Mouse (Mus musculus): ENCODE measurements around the gene Sh3gl2. TPM values are rescaled to one million over a fixed set of nuclear protein-coding genes. Genes with fewer than 3 reads are reported as not detected.

Sh3gl2 gene
- polyA plus RNA-seq, 1 experiment from 2014 or later: 66.1 TPM

DNA sequence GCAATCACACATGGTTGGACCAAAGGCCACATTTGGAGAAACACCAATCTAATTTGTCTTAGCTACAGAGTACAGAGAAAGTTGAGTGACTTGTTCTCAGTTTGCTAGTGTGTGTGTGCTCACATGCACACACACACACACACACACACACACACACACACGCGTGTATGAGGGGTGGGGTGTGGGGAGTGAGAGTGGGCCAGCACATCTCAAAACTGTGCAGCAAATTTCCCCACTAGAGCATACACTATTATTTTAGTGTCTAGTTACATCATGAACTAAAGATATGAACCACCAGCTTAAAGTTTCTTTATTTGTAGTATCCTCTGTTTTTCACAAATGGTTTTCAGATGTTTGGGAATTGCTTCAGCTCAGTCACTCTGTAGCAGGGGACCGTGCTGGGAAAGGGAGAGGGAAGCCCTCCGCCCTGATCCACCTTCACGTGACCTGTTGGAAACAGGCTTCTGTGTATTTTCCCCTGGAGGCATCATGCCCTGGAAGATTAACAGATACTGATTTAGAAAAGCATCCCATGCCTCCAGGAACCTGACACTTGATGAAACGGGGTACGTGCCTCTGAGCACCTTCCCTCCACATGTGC lies 322.1 kb downstream of the Sh3gl2 start:
- WGBS: 91% methylated on average over 7 of the region's 7 CpGs
- Histone ChIP-seq H3K4me3 (replicated peaks; ENCODE audit: low read depth, low read length) (no peak overlapping the region), H3K4me1 (ENCODE audit: control insufficient read depth, insufficient read depth, low read length) (no peaks in the 10 kb centered on the region), H3K9me3 (ENCODE audit: control insufficient read depth, low read length) (no peaks in the 10 kb centered on the region), H3K36me3 (ENCODE audit: control insufficient read depth, insufficient read depth, low read length) (no peaks in the 10 kb centered on the region), H3K27me3 (ENCODE audit: control insufficient read depth, insufficient read depth, low read length) (no peaks in the 10 kb centered on the region), H3K4me2 (ENCODE audit: low read length) (no peak overlapping the region), H3K9ac (replicated peaks; ENCODE audit: low read length) (no peak overlapping the region), H3K27ac (replicated peaks; ENCODE audit: low read depth, low read length) (no peak overlapping the region)
- ATAC-seq (ENCODE audit: low FRiP score, low TSS enrichment) (no peak), DNase-seq (no peak)

DNA sequence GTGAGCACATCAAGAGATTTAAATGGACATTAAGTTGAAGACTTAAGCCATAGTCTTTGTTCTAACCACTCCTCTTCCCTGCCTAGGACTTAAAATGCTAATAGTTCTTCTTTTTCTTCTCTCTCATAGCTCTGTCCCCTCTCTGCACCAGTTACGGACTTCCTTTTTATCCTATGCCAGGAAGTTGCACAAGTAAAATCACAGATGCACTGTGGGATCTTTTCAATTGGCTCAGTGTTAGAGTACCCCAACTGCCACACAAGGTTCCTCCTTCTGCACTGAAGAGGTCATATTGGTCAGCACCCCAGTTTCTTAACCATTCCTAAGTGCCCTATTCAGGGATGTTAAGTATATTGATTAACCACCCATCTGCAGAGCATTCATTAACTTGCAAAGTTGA lies 324.9 kb downstream of the Sh3gl2 start:
- ATAC-seq (ENCODE audit: low FRiP score, low TSS enrichment): no peak
- Histone ChIP-seq H3K4me2 (ENCODE audit: low read length) (no peak overlapping the region), H3K4me3 (replicated peaks; ENCODE audit: low read depth, low read length) (no peak overlapping the region), H3K4me1 (ENCODE audit: control insufficient read depth, insufficient read depth, low read length) (no peaks in the 10 kb centered on the region), H3K36me3 (ENCODE audit: control insufficient read depth, insufficient read depth, low read length) (no peaks in the 10 kb centered on the region), H3K9ac (replicated peaks; ENCODE audit: low read length) (no peak overlapping the region), H3K9me3 (ENCODE audit: control insufficient read depth, low read length) (no peaks in the 10 kb centered on the region), H3K27me3 (ENCODE audit: control insufficient read depth, insufficient read depth, low read length) (no peaks in the 10 kb centered on the region), H3K27ac (replicated peaks; ENCODE audit: low read depth, low read length) (no peak overlapping the region)
- DNase-seq: no peak
- 92% methylated on average over 1 of the region's 1 CpGs for WGBS

DNA sequence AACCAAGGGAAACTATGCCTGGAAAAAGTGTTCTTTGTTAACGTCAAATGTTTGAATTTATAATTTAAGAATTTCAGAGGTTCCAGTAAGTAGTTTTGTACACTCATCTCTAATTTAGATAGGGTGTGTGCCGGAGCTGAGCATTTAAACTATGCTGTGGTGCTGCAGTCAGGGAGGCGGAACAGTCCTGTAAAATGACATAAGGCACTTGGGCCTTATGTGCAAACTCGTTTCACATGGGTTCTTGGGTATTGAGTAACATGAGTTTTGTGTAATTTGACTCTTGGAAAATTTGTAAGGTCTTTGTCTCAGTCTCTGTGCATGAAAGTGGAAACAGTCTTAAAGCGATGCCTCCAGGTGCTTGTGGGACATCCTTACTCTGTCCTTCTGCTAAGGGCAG lies 334.8 kb downstream of the Sh3gl2 start:
- 87% methylated on average over 5 of the region's 5 CpGs for WGBS
- Histone ChIP-seq H3K27me3 (ENCODE audit: control insufficient read depth, insufficient read depth, low read length) (no peaks in the 10 kb centered on the region), H3K9ac (replicated peaks; ENCODE audit: low read length) (no peak overlapping the region), H3K9me3 (ENCODE audit: control insufficient read depth, low read length) (no peaks in the 10 kb centered on the region), H3K4me3 (replicated peaks; ENCODE audit: low read depth, low read length) (no peak overlapping the region), H3K4me1 (ENCODE audit: control insufficient read depth, insufficient read depth, low read length) (no peaks in the 10 kb centered on the region), H3K4me2 (ENCODE audit: low read length) (no peak overlapping the region), H3K36me3 (ENCODE audit: control insufficient read depth, insufficient read depth, low read length) (no peaks in the 10 kb centered on the region), H3K27ac (replicated peaks; ENCODE audit: low read depth, low read length) (no peak overlapping the region)
- no peak for DNase-seq
- no peak for ATAC-seq (ENCODE audit: low FRiP score, low TSS enrichment)

DNA sequence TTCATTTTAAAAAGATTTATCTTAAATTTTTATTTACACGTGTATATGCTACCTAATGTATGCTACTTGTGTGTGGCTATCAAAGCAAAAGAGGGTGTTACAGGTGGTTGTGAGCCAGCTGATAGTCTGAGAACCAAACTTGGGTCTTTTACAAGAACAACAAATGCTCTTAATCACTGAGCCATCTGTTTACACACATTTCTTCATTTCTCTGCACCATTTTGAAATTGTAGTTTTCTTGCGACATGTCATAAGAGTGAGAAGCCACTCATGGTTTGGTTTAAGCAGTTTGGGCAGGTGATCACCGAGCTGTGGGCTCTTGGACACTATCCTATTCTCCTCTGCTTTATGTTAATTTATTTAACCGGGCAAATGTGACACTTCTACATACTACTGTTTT lies 338.3 kb downstream of the Sh3gl2 start:
- no peak overlapping the region for H3K27ac ChIP-seq (replicated peaks; ENCODE audit: low read depth, low read length)
- ATAC-seq (ENCODE audit: low FRiP score, low TSS enrichment) (no peak), DNase-seq (no peak)
- 89% methylated on average over 4 of the region's 4 CpGs for WGBS
- no peaks in the 10 kb centered on the region for H3K4me1 ChIP-seq (ENCODE audit: control insufficient read depth, insufficient read depth, low read length)
- H3K9ac ChIP-seq (replicated peaks; ENCODE audit: low read length): no peak overlapping the region
- no peak overlapping the region for H3K4me3 ChIP-seq (replicated peaks; ENCODE audit: low read depth, low read length)
- no peaks in the 10 kb centered on the region for H3K27me3 ChIP-seq (ENCODE audit: control insufficient read depth, insufficient read depth, low read length)
- no peaks in the 10 kb centered on the region for H3K9me3 ChIP-seq (ENCODE audit: control insufficient read depth, low read length)
- H3K36me3 ChIP-seq (ENCODE audit: control insufficient read depth, insufficient read depth, low read length): no peaks in the 10 kb centered on the region
- H3K4me2 ChIP-seq (ENCODE audit: low read length): no peak overlapping the region

DNA sequence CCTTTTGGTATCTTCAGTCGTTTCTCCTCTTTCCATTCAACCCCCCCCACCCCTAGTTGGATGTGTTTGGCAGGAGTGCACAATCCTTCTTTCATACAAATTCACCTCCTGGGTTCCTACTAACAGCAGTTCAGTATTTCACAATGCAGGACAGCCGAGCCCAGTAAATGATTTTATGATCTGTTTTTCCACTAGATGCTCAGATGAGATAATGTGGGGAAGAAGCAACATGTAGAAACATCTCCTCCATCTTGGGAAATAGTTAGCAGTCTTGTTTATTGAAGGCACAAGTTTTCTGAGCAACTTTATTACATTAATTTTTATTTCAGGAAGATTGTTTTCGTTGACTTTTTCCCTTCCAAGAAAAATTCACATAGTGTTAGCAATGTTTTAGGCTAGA lies 349.8 kb downstream of the Sh3gl2 start:
- Histone ChIP-seq H3K4me3 (replicated peaks; ENCODE audit: low read depth, low read length) (no peak overlapping the region), H3K4me2 (ENCODE audit: low read length) (no peak overlapping the region), H3K9ac (replicated peaks; ENCODE audit: low read length) (no peak overlapping the region), H3K9me3 (ENCODE audit: control insufficient read depth, low read length) (no peaks in the 10 kb centered on the region), H3K36me3 (ENCODE audit: control insufficient read depth, insufficient read depth, low read length) (no peaks in the 10 kb centered on the region), H3K27me3 (ENCODE audit: control insufficient read depth, insufficient read depth, low read length) (no peaks in the 10 kb centered on the region), H3K4me1 (ENCODE audit: control insufficient read depth, insufficient read depth, low read length) (no peaks in the 10 kb centered on the region), H3K27ac (replicated peaks; ENCODE audit: low read depth, low read length) (no peak overlapping the region)
- no peak for ATAC-seq (ENCODE audit: low FRiP score, low TSS enrichment)
- 81% methylated on average over 3 of the region's 3 CpGs for WGBS
- no peak for DNase-seq

DNA sequence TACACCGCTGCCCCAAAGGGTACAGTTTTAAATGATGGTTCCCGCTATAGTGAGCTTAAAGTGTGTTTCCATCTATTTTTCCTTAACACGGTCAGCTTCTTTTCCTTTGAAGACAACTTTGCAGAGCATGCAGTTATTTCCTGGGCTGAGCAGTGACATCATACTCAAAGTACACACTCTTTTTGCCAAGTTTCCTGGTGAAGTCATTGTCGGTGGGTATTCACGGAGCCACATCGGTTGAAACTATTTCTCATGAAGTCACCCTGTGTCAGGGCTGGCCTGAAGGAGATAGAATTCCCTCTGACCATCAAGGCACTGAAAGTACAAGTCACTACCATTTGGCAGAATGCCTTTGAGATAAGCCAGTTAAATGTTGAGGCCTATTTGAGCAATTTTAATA lies 354.8 kb downstream of the Sh3gl2 start:
- no peak overlapping the region for H3K9ac ChIP-seq (replicated peaks; ENCODE audit: low read length)
- WGBS: 93% methylated on average over 6 of the region's 6 CpGs

DNA sequence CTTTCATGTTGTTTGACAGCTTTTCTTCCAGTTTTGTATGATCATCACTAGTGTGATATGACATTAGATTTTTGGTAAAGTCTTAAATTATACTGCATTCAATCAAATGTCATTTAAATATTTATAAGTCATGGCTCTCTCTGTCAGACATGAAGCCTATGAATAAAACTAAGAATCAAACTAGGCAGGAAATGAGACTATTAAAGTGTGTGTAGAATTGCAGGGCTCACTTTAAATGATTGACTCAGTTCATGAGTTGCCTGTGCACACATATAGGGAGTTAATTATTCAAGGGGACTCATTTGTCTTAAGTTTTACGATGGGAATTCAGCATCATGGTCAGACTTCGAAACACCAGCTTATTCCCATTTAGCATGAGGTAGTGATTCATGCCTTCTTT lies 380.5 kb downstream of the Sh3gl2 start:
- H3K27ac ChIP-seq (replicated peaks; ENCODE audit: low read depth, low read length): no peak overlapping the region
- H3K4me1 ChIP-seq (ENCODE audit: control insufficient read depth, insufficient read depth, low read length): no peaks in the 10 kb centered on the region
- H3K36me3 ChIP-seq (ENCODE audit: control insufficient read depth, insufficient read depth, low read length): no peaks in the 10 kb centered on the region
- H3K27me3 ChIP-seq (ENCODE audit: control insufficient read depth, insufficient read depth, low read length): no peaks in the 10 kb centered on the region
- H3K4me2 ChIP-seq (ENCODE audit: low read length): no peak overlapping the region
- no peak overlapping the region for H3K9ac ChIP-seq (replicated peaks; ENCODE audit: low read length)
- H3K4me3 ChIP-seq (replicated peaks; ENCODE audit: low read depth, low read length): no peak overlapping the region
- DNase-seq: no peak
- WGBS: 90% methylated on average over 2 of the region's 2 CpGs
- no peak for ATAC-seq (ENCODE audit: low FRiP score, low TSS enrichment)
- H3K9me3 ChIP-seq (ENCODE audit: control insufficient read depth, low read length): no peaks in the 10 kb centered on the region

More for the DNA sequence above, 354.8 kb downstream of the Sh3gl2 start:
- no peaks in the 10 kb centered on the region for H3K9me3 ChIP-seq (ENCODE audit: control insufficient read depth, low read length)
- no peak overlapping the region for H3K27ac ChIP-seq (replicated peaks; ENCODE audit: low read depth, low read length)
- no peaks in the 10 kb centered on the region for H3K4me1 ChIP-seq (ENCODE audit: control insufficient read depth, insufficient read depth, low read length)
- no peak for DNase-seq
- no peak overlapping the region for H3K4me2 ChIP-seq (ENCODE audit: low read length)
- no peaks in the 10 kb centered on the region for H3K36me3 ChIP-seq (ENCODE audit: control insufficient read depth, insufficient read depth, low read length)
- no peak overlapping the region for H3K4me3 ChIP-seq (replicated peaks; ENCODE audit: low read depth, low read length)
- no peaks in the 10 kb centered on the region for H3K27me3 ChIP-seq (ENCODE audit: control insufficient read depth, insufficient read depth, low read length)
- no peak for ATAC-seq (ENCODE audit: low FRiP score, low TSS enrichment)

DNA sequence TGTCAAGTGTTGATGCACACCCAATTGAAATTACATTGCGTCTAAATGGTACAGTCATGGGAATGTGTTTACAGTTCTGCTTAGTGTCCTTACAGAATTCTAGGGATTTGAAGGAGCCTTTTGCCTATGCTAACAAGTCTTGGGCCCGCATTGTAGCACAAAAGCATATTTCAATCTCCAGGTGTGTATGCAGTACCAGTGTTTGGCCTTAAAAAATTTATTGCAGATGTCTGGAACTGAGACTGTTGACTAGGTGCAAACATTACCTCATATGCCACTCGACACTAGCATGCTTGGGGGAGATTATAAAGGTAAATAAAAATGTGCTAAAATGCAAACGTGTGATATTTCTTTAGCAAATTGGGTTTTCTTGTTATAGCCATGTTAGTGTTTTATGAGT lies 384.0 kb downstream of the Sh3gl2 start:
- H3K9me3 ChIP-seq (ENCODE audit: control insufficient read depth, low read length): no peaks in the 10 kb centered on the region
- H3K9ac ChIP-seq (replicated peaks; ENCODE audit: low read length): no peak overlapping the region
- DNase-seq: no peak
- H3K36me3 ChIP-seq (ENCODE audit: control insufficient read depth, insufficient read depth, low read length): no peaks in the 10 kb centered on the region
- no peaks in the 10 kb centered on the region for H3K27me3 ChIP-seq (ENCODE audit: control insufficient read depth, insufficient read depth, low read length)
- H3K4me1 ChIP-seq (ENCODE audit: control insufficient read depth, insufficient read depth, low read length): no peaks in the 10 kb centered on the region
- H3K4me3 ChIP-seq (replicated peaks; ENCODE audit: low read depth, low read length): no peak overlapping the region
- 85% methylated on average over 4 of the region's 4 CpGs for WGBS
- no peak overlapping the region for H3K4me2 ChIP-seq (ENCODE audit: low read length)
- no peak overlapping the region for H3K27ac ChIP-seq (replicated peaks; ENCODE audit: low read depth, low read length)
- ATAC-seq (ENCODE audit: low FRiP score, low TSS enrichment): no peak

DNA sequence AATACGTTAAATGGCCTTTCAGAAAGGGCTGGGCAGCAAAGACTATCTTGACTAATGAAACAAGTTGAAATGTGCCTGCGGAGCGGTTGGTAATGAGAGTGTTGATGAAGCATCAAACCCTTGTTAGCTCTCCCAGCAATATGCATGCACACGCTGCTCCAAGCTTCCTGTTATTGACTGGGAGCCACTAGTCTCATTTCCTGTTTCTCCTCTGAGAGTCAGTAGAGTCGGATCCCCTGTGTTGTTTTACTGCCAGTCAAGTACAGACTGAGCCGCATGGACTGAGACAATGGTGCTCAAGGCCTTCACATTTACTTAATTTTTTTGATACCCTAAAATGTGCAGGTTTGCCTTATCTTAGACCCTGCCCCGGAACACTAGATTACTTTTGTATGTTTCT lies 386.1 kb downstream of the Sh3gl2 start:
- Histone ChIP-seq H3K9me3 (ENCODE audit: control insufficient read depth, low read length) (no peaks in the 10 kb centered on the region), H3K27ac (replicated peaks; ENCODE audit: low read depth, low read length) (no peak overlapping the region), H3K4me3 (replicated peaks; ENCODE audit: low read depth, low read length) (no peak overlapping the region), H3K4me1 (ENCODE audit: control insufficient read depth, insufficient read depth, low read length) (no peaks in the 10 kb centered on the region), H3K27me3 (ENCODE audit: control insufficient read depth, insufficient read depth, low read length) (no peaks in the 10 kb centered on the region), H3K36me3 (ENCODE audit: control insufficient read depth, insufficient read depth, low read length) (no peaks in the 10 kb centered on the region), H3K9ac (replicated peaks; ENCODE audit: low read length) (no peak overlapping the region), H3K4me2 (ENCODE audit: low read length) (no peak overlapping the region)
- ATAC-seq (ENCODE audit: low FRiP score, low TSS enrichment): no peak
- 84% methylated on average over 7 of the region's 7 CpGs for WGBS
- DNase-seq: no peak

Measured in midbrain, embryonic 14.5 days (tissue).